Mouse (Mus musculus): ENCODE measurements around the gene Hoxa2.

DNA sequence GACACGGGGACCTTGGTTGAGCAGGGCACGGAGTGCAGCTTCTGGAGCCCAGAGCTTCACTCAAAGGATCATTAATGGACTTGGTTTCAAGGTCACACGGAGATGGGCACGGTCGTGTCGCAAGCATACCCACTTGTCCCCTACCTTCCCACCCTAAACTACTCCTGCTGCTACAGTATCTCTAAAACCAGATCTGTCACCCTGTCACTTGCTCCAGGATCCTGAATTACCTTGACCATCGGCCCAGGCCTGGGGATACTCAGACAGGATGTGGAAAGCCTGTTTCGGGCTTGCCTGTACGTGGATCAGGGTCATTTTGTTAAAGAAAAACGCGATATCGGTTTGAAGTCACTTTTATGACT, 45.0 kb upstream of the Hoxa2 start:
- TF ChIP-seq CTCF (IDR thresholded peaks at IDR 0.05; ENCODE audit: insufficient read depth, low read length) (no peak), POLR2A (IDR thresholded peaks at IDR 0.05; ENCODE audit: borderline replicate concordance, extremely low read depth, low read depth, low read length) (no peak)

Data from lung, adult 2 months (tissue).